Mouse (Mus musculus) fibroblast of lung, adult 2 months (primary cell): ENCODE measurements around the gene Slc9a5.

ENCODE experiments used
- DNase-seq: peaks from one replicate; pipeline ENCODE4 v3.0.0-alpha.2; 2011; ENCODE audit warnings: low read depth

The Slc9a5 gene

DNA sequence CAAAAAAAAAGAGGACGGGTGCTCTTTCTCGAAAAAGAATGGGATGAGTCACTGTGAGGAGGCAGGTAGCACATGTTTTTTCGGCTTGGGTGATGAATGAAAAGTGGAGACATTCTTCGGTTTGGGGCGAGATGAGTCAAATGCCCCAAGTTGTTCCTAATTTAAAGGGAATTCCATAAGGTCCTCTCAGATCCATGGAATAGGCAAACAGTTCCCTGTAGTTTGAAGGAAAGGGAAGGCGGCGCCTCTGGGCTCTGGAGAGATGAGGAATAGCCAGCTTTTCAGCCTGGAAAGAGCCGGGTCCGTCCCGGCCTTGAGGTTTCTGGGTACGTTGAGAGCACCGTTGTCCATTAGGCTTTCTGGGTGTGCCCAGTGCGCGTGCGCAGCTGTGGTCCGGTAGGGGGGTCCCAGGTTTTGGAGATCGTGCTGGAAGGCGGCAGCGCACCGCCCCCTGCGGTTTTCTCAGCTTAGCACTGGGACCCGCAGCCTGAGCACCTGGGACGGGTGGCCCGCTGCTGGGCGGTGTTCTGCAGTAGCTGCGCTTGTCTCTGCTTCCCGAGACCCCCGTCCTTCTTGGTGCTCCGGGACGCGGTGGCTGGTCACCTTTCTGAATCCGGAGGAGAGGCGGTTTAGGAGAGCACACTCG is at the start of gene Slc9a5:
Slc9a5 (plus strand) TSS at position 394 of the 646 bp plus-strand sequence.
- DNase-seq = no peak

DNA sequence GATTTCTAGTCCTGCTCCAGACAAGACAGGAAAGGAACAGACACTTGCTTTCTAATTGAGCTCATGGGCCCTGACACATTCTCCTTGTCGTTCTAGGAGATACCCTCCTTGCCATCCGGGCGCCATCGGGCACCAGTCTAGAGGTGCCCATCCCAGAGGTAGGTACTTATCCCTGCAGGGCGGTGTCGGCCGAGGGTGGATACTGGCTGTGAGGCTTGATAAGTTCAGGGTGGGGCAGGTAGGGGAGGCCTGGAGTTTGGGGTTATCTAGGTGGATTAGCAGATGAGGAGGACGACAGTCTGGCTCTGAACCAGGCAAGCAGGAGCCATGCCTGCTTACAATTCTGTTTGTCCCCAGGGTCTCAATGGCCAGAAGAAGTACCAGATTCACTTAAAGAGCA is 48.7 kb upstream of the Slc9a5 start:
- DNase-seq = no peak

DNA sequence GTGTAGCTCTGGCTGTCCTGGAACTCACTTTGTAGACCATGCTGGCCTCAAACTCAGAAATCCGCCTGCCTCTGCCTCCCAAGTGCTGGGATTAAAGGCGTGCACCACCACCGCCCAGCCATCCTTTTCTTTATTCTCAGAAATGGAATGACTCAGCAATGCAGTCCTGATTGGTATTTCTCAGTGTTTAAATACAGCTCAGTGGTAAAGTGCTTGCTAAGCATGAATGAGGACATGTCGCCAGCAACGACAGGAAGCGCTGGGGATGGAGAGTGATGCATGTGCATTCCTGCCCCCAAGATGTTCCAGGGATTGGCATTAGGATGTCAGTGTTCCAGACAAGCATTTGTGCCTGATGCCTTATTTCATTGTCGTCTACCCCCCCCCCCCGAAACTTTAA is 45.2 kb upstream of the Slc9a5 start:
- DNase-seq = no peak

- no peak for DNase-seq
Observed at GRCm38 (mm10) chr8:105303874-105304273, 44.8 kb upstream of the Slc9a5 start.

- DNase-seq = no peak
Observed at GRCm38 (mm10) chr8:105304325-105305210, 44.1 kb upstream of the Slc9a5 start.

GRCm38 (mm10) chr8:105305211-105306145 is 43.2 kb upstream of the Slc9a5 start, which contains the start of gene Elmo3:
TSS of gene Elmo3 (plus strand) at chr8:105305601.
- DNase-seq = no peak

GRCm38 (mm10) chr8:105306146-105306691 is 42.4 kb upstream of the Slc9a5 start:
- no peak for DNase-seq

- DNase-seq = no peak
Observed at GRCm38 (mm10) chr8:105307670-105308069, 41.0 kb upstream of the Slc9a5 start.

DNA sequence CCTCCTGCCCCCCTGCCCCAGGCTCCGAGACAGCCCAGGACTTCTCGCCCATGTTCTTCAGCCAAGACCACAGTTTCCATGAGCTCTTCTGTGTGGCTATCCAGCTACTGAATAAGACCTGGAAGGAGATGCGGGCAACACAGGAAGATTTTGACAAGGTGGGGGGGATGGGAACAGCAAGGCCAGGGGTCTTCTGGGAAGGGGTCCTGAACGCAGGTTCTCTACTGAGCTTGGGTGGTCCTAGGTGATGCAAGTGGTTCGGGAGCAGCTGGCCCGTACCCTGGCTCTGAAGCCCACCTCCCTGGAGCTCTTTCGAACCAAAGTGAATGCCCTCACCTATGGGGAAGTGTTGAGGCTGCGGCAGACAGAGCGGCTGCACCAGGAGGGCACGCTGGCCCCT is 40.2 kb upstream of the Slc9a5 start:
- DNase-seq = no peak

GRCm38 (mm10) chr8:105309142-105309847 is 39.3 kb upstream of the Slc9a5 start:
- DNase-seq = no peak

GRCm38 (mm10) chr8:105310118-105310517 is 38.5 kb upstream of the Slc9a5 start:
- no peak for DNase-seq

DNA sequence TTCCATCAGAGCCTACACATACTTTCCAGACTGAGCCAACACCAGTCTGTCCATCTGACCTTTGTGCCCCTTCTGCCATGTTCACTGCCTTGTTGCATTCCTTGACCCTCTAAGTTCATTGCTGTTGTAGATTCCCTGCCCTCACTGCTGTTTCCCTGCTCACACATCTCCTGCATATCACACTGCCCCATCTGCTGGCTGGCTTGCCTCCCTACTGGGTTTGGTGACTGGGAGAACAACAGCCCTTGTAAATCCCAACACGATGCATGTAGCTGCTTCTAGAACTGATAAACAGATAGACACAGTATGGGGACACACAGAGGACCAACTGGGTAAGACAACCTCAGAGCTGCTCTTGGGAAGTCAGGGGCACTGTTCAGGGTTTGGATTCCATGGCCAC is 36.9 kb upstream of the Slc9a5 start:
- DNase-seq = no peak

DNA sequence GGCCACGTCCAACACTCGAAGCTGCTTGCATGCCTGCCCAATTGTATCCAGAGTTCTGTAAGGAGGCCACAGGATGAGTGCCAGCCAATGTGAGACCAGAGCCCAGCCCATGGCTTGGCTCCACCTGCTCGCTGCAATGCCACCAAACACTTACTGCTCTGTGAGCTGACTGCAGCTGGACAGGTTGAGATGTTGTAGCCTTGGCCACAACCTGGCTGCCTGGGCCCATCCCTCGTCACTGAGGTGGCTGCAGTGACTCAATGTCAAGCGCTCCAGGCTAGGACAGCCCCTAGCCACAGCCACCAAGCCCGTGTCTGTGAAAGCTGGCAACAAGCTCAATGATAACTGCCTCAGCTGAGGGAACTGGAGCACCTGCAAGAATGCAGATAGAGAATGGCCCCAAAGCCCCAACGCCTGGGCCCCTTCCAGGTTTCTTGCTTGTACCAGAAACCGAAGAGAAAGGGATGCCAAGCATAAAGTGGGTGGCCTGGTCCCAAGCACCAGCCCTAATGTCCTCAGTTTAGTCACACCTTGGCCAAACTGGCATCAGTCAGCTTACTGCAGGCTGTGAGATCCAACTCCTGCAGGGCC is 35.7 kb upstream of the Slc9a5 start:
- no peak for DNase-seq

DNA sequence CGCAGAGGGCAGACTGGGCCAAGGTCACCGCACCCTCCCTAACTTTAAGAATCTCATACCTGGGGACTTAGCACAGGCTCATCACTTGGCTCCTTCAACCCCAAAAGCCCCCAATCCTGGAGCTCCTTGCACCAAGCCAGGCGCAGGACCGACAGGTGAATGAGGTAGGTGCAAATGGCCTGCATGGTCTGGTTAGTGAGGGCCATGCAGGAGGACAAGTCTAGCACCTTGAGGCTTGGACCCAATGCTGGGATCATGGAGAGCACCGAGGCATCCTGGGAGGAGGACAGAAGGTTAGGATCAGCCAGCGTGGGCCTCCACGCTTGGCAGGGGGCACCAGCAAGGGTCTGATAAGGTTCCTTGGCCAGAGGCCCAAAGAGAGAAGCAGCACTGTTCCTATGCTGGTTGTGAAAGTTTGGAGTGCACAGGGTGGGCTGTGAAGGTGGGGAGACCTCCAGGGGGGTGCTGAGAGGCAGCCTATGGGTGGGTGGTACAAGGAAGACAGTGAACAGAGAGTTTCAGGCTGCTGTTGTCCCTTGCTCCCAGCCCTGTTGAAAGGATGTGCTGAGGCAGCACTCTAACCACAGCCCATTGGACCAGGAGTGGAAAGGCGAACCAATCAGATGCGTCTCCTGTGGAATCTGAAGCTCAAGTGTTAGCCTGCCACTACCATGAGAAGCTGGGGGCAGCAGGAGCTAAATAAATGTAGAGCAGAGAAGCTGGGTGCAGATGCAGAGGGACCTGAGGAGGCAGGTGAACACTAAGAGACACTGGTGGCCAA is 34.8 kb upstream of the Slc9a5 start:
- no peak for DNase-seq

DNA sequence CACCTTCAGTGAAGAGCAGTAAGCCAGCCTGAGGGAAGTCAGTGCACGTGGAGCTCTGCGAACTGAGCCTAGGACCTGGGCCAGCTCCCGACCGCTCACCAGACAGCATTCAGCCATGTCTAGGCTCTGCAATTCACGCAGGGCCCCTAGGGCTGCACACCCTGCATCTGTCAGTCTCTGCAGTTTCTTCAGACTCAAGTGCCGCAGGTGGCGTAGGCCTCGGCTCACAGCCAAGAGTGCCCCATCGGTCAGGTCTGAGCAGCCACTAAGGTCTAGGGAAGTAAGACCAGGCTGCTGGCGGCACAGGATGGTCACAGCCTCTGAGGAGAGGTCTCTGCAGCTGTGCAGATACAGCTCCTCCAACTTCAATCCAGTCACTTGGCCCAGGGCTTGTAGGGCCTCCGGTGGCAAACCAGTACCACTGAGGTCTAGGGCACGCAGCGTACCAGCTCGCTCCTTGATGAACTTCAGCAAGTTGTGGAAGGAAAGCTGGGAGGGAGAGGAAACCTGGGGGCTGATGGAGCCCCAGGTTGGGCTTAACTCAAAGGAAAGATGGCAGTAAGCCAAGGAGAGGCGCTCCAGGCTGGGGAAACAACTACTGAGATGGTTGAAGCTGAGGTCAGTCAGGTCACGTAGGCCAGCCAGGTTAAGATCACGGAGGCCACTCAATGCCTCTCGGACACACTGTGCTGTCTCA is 33.4 kb upstream of the Slc9a5 start:
- DNase-seq = no peak

DNA sequence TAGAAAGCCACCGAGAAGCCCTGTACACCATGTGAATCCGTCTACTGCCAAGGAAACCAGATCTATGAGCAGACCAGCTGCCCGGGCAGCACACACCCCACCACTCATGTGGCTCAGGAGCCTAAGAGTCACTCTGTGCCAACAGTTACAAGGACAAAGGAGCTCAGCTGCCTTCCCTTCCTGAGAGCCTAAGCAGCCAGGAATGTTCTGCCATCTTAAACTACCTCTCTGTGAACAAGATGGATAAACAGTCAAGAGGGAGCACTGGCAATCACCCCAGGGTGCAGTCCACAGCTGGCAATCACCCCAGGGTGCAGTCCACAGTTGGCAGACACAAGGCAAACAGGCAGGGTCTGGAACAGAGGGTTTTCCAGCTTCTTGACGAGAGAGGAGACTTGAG is 30.7 kb upstream of the Slc9a5 start:
- DNase-seq = peak; percentile 44

GRCm38 (mm10) chr8:105318662-105319190 is 29.9 kb upstream of the Slc9a5 start:
- DNase-seq = no peak

- no peak for DNase-seq
Observed at GRCm38 (mm10) chr8:105323183-105323582, 25.5 kb upstream of the Slc9a5 start.

DNA sequence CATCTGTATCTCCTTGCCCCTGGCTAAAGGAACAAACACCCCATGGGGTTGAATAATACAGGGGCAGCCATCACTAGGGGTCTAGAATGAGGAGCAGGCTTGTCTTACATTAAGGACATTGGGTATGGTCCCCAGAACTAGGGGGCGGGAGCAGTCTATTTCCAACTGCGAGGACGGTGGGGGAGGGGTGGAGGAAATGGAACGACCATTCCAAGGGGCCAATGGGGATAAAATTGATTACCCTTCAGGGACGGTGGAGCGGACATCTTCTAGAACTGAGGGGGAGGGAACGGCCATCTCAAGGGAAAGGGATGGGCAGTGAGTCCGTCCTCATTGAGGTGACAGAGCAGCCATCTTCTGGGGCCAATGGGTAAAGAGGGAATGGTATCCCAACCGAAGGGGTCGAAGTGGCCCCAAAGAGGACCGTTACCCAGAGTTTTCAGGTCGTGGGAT is 23.0 kb upstream of the Slc9a5 start:
- no peak for DNase-seq
